Mouse (Mus musculus) granulocyte monocyte progenitor cell, adult 5-6 weeks (primary cell): ENCODE data around the gene Fbxo21. TPM values are rescaled to one million over a fixed set of nuclear protein-coding genes. Genes with fewer than 3 reads are reported as not detected.

ENCODE experiments used
- ATAC-seq: replicated peaks from 2 replicates; pipeline ENCODE4 v1.8.0; 2016; ENCODE audit warnings: mild to moderate bottlenecking, moderate TSS enrichment, inconsistent platforms; ENCODE audit not compliant: poor library complexity, severe bottlenecking
- total RNA-seq, 2 experiments: library from RNA; stranded (forward) in 1 of 2; stranded (reverse) in 1 of 2; fragments of 200-712, 200-1000 nt in 1 of 2; fragments of >200 nt in 1 of 2; fragmentation: Nextera tagmentation in 1 of 2; gene quantifications; 2 replicates each; pipeline ENCODE4 v1.2.3; 2014 to 2017

The Fbxo21 gene
- total RNA-seq, 2 experiments from 2014 or later = 13.8 to 19.5 TPM

DNA sequence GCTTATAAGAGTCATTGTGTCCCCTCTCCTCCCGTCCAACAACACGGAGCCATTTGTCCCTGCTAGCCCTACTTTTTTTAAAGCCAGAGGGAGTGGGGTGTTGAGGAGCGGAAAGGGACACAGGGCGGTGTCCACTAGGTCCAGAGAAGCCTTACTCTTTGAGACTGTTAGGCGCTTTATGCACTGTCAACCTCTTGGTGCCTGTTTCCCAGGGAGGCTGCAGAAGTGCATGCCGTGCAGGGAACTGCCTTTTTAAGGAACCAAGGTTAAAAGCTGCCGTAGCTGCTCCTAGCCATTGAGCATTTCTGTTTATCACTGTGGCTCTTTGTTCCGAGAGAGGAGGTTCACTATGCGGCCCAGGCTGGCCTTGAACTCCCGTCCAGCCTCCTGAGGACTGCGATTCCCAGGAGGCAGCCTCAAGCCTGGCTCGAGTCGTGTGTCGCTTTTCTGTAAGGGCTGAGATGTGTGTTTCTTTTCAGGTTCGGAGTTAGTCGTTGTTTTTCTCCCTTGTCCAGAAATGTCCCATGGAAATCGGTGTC, 1.7 kb downstream of the Fbxo21 start:
- ATAC-seq = peak; percentile 33

DNA sequence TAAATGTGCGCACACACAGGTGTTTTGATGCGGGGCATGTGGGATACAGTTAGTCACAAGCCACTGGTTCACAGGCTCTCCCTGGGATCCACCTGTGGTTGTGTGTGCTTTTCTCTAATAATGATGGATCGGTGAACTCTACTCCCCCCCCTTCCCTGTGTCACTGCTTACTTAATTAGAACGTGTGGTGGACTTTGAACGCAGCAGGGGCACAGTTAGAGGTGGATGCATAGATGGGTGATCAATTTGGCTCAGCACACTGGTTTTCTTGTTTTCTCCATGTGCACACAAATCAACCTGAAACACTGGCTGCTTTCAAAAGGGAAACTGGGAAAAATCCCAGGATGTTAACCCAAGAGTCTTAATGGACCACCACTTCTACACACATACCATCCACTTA, 2.6 kb downstream of the Fbxo21 start:
- ATAC-seq = no peak

DNA sequence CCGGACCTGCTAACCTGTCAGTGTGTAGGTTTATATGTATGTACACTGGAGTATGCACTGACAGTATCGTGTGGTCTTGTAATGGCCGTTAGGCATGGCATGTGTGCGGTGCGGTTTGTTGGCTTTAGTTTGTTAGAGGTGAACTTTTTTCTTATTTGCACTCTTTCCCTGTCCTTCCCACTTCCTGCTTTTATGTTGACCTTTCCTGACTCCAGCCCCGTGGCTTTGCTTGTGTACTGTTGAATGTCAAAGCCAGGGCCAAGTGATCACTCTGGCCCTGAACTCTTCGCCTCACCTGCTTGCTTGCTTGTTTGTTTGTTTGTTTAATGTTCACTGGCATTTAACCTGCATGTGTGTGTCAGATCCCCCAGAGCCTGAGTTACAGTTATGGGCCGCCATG, 4.4 kb downstream of the Fbxo21 start:
- no peak for ATAC-seq

DNA sequence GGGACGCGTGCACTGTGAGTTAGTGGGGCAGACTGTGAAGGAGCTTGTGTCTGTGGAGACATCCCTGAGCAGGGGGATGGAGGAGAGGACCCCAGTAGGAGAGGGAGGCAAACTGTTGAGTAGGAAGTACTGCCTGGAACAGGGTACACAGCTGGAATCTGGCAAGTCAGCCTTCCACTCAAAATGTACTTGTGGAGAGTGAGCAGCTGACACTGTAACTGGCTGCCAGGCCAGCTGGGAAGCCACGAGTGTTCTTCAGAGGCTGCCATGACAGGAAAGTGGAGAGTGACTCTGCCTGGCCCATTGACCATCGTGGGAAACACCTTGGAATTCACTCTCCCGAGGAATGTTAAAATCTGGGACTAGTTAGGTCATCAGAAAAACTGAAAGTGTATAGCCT, 5.4 kb downstream of the Fbxo21 start:
- ATAC-seq = no peak

DNA sequence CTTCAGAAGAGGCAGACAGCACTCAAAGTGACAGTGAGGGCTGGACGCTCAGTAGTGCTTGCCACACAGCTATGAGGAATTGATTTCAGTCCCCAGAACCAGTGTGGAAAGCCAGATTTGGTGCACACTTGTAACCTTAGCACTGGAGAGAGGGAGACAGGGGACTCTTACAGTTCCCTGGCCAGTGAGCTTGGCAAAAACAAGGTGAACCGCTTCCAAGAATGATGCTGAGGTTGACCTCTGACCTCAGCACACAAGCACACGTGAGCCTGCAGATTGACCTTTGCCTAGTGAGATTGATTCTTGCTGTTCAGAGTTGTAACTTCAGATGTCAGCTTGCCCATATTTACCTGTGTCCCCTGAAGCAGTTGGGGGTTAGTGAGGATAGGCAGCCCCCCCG, 9.8 kb downstream of the Fbxo21 start:
- ATAC-seq = no peak

DNA sequence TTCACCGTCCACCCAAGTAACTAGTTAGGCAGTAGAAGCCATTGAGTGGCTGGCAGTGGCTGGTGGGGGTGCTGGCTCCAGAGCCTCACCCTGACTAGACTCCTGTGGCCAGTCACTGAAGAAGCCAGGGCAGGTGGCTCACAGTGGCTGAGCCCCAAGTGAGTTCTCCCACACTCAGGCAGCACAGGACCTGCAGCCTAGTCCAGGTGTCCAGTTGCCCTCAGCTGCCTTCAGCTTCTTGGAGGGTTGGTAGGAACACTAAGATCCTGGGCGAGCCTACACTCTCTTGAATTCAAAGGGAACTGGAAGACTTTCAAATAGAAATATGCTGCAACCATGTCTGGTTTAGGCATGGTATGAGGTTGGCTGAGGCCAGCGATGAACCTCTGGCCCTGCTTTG, 11.4 kb downstream of the Fbxo21 start:
- ATAC-seq = no peak

DNA sequence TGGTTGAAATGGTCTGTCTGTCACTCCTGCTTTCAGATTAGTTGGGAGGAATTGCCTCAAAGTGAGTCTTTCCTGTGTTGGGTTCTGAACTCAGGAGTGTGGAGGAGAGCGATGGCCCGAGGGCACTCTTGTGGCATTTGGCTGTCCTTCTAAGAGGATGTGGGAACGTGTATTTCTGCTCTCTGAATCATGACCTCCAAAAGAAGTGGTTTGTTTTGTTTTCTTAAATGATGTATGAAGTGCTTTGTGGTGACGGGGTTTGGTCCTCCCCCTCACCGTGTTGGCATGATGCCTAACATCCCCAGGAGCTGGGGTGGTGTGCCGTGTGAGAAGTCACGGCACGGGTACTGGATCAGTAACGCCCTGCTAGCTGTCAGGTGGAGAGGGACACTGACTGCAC, 11.8 kb downstream of the Fbxo21 start:
- no peak for ATAC-seq

DNA sequence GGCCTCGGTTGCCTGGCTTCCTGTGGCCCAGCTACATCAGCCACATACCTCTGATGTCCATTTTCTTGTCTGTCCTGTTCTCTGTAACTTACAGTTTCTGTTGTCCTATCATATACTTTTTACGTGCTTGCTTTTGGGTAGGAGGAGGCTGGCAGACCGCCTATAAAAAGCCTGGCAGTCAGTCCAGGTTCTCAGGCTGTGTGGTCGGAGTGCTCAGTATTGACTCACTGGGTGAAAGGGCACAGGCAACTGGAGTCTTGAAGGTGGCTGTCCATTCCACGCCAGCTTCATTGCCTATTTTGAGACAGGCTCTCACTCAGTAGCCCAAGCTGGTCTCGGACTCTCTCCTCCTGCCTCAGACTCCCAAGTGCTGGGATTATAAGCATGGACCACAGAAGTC, 13.2 kb downstream of the Fbxo21 start:
- ATAC-seq = no peak

DNA sequence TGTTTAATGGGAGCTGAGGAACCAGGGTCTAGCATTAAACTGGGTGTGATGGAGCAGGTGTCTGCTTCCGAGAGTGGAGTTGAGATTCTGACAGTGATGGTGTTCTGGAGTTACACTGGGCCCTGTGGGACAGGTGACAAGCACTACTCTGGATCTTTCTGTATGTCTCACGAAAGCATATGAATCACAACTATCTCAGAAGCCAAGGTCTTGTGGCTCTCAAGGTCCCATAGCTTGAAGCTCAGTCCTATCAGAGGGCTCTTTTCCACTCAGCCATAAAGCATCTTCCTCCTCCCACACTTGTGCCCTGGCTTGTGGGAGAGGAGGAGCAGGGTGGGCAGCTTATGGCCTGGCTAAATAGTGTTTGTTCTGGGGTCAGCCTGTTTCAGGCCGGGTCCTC, 14.4 kb downstream of the Fbxo21 start:
- ATAC-seq = no peak

DNA sequence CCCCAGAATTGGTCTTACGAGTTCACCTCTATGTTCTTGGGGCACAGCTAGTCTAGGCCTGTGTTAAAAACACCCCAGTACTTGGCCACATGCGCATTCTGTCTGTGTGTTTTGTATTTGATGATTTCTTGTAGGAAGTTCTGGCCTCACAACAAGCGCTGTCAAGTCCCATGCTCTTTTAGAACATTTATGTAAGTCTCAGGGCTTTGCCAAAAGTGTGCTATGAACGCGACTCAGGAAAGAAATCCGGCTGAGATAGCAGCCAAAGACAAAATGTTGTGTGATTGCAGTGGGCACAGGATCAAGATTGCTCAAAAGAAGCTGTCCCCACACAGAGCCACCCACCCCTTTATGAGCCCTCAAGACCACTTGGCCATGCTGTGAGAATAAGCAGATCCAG, 17.0 kb downstream of the Fbxo21 start:
- ATAC-seq = no peak

DNA sequence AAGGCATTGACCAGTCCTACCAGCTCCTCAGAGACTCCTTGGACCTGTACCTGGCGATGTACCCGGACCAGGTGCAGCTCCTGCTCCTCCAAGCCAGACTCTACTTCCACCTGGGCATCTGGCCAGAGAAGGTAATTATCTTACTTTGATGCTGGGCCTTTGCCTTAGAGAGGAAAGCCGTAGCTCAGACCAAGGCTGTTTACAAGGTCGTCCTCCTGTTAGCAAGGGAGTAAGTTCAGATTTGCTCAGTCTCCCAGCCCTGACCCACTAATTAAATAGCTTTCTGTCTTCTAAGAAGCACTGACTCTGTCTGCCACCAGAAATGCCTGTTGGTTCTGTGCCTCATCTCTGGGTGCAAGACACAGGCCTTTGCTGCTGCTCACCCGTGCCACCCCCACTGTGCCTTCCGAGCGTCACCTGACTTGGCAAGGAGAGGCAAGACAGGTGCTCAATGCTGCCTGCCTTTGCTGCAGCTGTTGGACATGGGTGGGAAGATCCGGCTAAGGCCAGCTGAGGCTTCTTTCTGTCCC, 18.9 kb downstream of the Fbxo21 start:
- ATAC-seq = no peak

DNA sequence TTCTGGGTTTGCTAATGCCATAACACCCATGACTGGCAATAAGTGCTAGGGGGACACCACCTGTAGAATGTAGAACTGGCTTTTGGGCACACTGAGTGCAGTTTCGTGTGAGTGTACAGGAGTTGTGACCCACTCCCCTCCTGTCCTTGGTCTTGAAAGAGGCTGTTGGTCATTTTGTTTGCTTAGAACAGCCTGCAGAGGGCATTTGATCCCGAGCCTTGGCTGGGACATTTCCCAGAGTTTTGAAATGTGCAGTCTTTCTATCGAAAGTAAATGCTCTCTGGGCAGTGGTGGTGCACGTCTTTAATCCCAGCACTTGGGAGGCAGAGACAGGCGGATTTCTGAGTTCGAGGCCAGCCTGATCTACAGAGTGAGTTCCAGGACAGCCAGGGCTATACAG, 19.4 kb downstream of the Fbxo21 start:
- no peak for ATAC-seq

DNA sequence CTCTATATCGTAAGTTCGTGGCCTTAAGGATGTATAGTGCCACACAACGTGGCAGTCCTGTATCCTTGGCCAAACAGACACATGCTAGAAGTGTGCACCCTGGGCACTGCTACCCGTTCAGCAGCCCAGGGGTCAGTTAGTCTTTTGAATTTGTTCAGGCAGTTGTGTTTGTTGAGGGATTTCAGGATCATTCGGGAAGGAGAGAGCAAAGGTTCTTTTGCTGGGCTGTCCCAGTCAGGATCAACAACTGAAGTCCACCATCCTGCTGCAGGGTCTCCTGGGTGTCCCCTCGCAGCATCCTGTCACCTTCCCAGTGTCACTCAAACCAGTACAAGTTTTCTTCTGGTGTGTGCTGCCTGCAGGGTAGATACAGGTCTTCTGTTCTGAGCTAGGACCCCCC, 20.1 kb downstream of the Fbxo21 start:
- no peak for ATAC-seq

DNA sequence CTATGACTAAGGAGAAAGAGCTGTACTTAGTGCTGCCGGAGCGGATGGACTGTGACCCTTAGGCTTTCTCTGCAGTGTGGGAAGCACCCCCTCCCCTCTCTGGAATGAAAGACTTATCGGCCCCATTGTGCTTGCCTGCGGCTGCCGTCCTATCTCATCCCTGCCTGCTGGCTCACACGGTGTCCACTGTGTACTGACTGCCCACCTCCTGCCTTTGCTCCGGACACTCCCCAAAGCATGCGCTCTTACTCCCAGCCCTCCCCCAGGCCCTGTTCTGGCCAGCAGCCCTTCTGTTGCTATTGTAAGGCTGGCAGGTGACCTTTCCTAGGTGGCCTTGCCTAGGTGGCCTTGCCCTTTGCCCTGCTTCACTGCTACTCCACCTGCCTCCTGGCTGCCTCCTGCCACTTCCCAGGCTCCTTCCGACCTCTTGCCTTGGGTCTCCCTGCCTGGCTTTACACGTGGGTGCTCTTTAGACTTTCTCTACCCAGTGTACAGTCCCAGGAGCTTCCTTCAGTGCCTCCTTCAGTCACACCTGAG, 21.0 kb downstream of the Fbxo21 start:
- ATAC-seq = no peak

DNA sequence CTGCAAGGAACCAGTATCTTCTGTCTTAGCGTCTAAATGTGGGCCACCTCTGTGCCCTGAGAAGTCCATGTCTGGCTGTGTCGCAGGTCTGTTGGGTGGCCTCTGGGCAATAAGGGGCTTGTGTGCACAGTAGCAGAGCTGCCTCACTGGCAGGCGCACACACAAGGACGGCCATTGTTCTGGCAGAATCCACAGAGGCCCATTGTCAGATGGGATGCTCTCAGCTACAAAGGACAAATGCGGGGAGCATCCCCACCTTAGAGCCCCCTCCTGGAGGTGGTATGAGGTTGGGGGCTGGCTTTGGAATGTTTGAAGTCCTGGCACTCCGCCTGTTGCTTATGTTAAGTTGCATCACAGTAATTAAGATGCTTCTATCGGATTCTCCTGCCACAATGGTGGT, 22.5 kb downstream of the Fbxo21 start:
- no peak for ATAC-seq

DNA sequence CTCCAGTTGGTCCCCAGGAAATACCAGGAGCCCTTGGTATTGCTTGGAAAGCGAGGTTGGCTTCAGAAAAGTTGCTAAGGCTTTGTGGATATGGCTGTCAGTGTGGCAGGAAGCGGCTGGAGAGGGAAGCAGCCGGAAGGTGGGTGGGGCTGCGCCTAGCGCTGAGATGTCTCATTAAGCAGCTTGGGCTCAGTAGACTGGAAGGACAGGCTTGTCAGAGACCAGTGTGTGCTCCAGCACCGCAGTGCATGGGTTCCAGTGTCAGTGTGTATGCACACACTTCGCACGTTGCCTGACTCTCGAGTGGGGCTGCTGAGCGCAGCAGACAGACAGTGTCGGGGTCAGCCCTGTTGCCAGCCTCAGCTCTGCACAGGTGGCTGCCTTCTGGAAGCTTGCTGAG, 23.1 kb downstream of the Fbxo21 start:
- no peak for ATAC-seq

DNA sequence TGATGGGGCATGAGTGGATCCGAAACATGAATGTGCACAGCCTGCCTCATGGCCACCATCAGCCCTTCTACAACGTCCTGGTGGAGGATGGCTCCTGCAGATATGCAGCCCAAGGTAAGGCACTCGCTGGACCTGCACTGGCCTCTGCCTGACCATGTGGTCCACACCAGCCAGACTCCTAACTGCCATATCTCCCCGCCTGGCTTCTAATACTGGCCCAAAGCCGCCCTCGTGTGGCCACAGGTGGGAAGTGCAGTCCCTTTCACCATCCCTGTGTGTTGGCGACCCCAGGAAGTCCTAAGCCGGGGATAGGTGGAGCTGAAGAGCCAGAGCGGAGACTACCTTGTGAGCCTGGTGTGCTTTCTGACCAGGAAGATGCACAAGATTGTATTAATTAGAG, 25.5 kb downstream of the Fbxo21 start:
- ATAC-seq = peak; percentile 80

DNA sequence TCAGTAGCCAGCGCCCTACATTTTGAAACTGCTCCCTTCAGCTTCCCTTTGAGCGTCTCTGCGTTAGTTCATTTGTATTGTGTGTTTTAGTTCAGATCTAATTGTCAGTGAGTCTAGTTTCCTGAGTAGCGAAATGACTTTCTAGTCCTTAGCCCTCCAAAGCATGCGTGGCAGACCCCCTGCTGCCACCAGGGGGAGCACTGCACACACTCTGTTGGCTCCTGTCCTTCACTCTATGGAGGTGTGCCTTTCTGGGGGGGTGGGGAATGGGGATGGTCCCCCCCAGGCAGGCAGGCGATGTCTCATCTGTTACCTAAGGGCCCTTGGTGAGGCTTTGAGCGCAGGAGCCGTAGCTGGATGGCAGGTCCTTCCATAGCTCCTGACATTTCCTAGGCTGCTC, 28.1 kb downstream of the Fbxo21 start:
- peak; percentile 45; the same call in 1 of the 2 replicates for ATAC-seq

DNA sequence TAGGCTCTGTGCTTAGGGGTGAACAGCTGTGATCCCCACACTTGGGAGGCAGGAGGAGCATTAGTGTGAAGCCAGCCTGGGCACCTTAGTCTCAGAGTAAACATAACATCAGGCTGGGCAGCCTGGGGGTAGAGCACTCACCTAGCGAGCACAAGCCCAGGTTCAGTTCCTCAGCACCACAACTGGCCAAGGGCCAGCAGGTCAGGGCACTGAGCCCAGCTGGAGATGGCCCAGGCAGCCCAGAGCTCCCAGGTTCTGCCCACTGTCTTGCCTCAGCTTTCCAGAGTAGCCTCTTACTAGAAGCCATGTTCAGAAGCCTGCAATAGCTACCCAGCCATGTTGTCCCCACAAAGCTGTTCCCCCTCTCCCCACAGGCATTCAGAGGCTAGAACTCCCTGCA, 29.2 kb downstream of the Fbxo21 start:
- no peak for ATAC-seq

DNA sequence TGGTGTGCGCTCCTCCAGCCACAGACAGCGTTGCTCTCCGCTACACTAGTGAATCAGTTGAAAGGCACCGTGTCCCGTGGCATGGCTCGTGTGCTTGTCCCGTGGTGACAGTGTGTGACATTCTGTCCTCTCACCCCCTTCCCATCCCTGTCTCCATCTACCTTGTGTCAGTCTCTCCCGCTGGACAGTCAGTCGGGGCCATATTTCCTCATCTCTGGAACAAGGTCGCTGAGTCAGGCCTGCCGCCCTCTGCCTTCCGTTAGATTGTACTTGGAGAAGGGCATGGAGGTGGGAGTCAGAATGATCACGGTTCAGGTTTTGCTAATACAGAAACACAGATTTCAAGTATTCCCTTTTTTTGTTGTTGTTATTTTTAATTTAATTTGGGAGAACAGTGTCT, 31.8 kb downstream of the Fbxo21 start:
- no peak for ATAC-seq

DNA sequence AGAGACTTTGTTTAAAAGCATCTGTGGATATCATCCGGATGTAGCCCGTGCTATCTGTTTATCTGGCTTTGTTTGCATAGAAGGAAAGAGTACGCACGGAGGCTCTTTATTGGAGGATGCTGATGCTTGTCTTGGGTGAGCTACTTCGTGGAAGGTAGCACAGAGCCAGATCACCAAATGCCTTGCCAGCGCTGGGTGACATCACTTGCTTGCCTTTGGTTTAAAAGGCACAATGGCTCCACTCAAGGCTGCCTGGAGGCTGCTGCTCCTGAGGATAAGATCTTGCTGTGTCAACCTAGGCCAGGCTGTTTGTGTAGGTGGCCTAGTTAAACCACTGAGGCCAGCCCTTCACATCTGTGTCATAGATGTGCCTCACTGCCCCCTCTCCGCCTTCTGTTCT, 34.3 kb downstream of the Fbxo21 start:
- no peak for ATAC-seq

DNA sequence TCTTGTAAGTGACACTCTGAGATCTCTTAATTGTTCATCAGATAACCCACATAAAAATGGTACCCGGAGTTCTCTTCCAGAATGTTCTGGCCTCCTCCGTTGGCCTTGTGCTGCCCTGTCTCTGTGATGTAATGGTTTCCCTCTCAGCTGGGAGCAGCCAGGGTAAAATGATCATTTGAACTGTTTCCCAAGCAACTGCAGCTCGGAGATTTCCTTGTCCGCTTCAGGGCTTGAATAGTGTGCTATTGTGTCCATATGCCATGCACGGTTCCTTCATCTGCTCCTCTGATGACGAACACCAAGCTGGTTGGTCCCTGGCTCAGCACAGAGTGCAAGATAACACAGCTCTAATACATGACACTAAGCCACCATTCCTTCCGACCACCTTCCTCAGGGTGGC, 35.3 kb downstream of the Fbxo21 start:
- no peak for ATAC-seq

DNA sequence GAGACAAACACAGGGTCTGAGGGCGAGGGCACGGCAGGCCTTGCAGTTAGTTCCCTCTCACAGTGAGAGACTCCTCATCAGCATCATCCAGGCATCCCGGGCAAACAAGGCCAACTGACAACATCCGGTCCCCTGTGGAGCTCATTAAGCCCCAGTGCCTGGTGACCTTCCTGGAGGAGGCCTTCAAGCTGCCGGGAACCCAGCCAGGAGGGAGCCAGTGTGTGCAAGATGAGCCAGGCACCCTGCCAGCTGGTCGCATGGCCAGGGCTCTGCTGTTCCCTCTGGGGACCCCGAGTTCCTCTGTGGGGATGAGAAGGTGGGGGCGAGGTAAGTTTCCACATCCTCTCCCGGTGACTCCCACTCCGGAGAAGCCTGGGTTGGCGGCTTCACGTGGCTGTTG, 38.5 kb downstream of the Fbxo21 start:
- peak; percentile 30; the same call in 1 of the 2 replicates for ATAC-seq
